17 mouse cellular contexts compared by ENCODE assay signal in genomic region chr4:140096283-140096682, GRCm38 (mm10).
A peak's percentile ranks its signal among the peaks of the same experiment; 100 is the strongest.
DNase-seq lines count a peak whose midpoint lies in the region; ATAC-seq and TF ChIP-seq lines count a peak whose summit lies in the region.
"Had no signal": no experiment of that assay in that cellular context is flagged by ENCODE, and none has a peak within 500 bp of the region (broad histone marks: within the 10 kb centered on the region; RNA-seq: fewer than 3 reads in every experiment).

No protein-coding gene starts in this region.

- 69% methylated on average over 2 of the region's 2 CpGs for WGBS in hindbrain, postnatal 0 days
- WGBS in hindbrain, embryonic 12.5 days: 60% methylated on average over 2 of the region's 2 CpGs
- 54% methylated on average over 2 of the region's 2 CpGs for WGBS in lung, embryonic 14.5 days

- DNase-seq in cerebellum, adult 9-11 months: peak; percentile 37
- no peak for DNase-seq in cerebellum, postnatal 4 days (ENCODE audit: low spot score in 2 of 2)
- DNase-seq in hindbrain, postnatal 0 days (ENCODE audit: low spot score): no peak
- no peak for DNase-seq in lung, embryonic 14.5 days
- no peak for DNase-seq in lung, postnatal 10 days
- no peak for DNase-seq in brain, embryonic 14.5 days (ENCODE audit: low read depth)
- no peak for DNase-seq in right cerebral cortex, adult 2 months (ENCODE audit: low spot score in 2 of 2)
- DNase-seq: cerebellum, adult 11-12 months; kidney, adult 2 months; thymus, adult 18-20 months had no signal

- H3K9ac ChIP-seq in hindbrain, postnatal 0 days (replicated peaks; ENCODE audit: low read length): no peak overlapping the region
- no peak overlapping the region for H3K9ac ChIP-seq in hindbrain, embryonic 12.5 days
- H3K9ac ChIP-seq in lung, embryonic 14.5 days: no peak overlapping the region
- H3K9ac ChIP-seq: embryonic facial prominence, embryonic 12.5 days; heart, embryonic 13.5 days; hindbrain, embryonic 14.5 days; limb, embryonic 12.5 days; lung, embryonic 15.5 days had no signal

- H3K4me2 ChIP-seq in hindbrain, postnatal 0 days (ENCODE audit: low read depth, low read length): no peak overlapping the region
- H3K4me2 ChIP-seq in hindbrain, embryonic 12.5 days (replicated peaks): no peak overlapping the region
- H3K4me2 ChIP-seq in lung, embryonic 14.5 days: no peak overlapping the region
- H3K4me2 ChIP-seq: embryonic facial prominence, embryonic 12.5 days; heart, embryonic 13.5 days; hindbrain, embryonic 14.5 days; limb, embryonic 12.5 days; lung, embryonic 15.5 days had no signal

- no peak overlapping the region for H3K27ac ChIP-seq in hindbrain, postnatal 0 days
- H3K27ac ChIP-seq in hindbrain, embryonic 12.5 days: no peak overlapping the region
- no peak overlapping the region for H3K27ac ChIP-seq in lung, embryonic 14.5 days (ENCODE audit: low read depth)
- H3K27ac ChIP-seq: embryonic facial prominence, embryonic 12.5 days; heart, embryonic 13.5 days; hindbrain, embryonic 14.5 days; limb, embryonic 12.5 days; lung, embryonic 15.5 days had no signal

- ATAC-seq in hindbrain, postnatal 0 days: no peak
- ATAC-seq in hindbrain, embryonic 12.5 days (ENCODE audit: low FRiP score): no peak
- no peak for ATAC-seq in lung, embryonic 14.5 days (ENCODE audit: insufficient read depth)

- H3K9me3 ChIP-seq in hindbrain, postnatal 0 days (ENCODE audit: low read length): no peaks in the 10 kb centered on the region
- H3K9me3 ChIP-seq in hindbrain, embryonic 12.5 days (replicated peaks): no peaks in the 10 kb centered on the region
- no peaks in the 10 kb centered on the region for H3K9me3 ChIP-seq in lung, embryonic 14.5 days (ENCODE audit: low read depth, low read length)
- H3K9me3 ChIP-seq: embryonic facial prominence, embryonic 12.5 days; heart, embryonic 13.5 days; limb, embryonic 12.5 days; lung, embryonic 15.5 days had no signal

- no peaks in the 10 kb centered on the region for H3K27me3 ChIP-seq in hindbrain, postnatal 0 days (ENCODE audit: insufficient read depth, low read length)
- peaks cover 6% of the 10 kb centered on the region for H3K27me3 ChIP-seq in hindbrain, embryonic 12.5 days
- H3K27me3 ChIP-seq in lung, embryonic 14.5 days (ENCODE audit: insufficient read depth, low read length): no peaks in the 10 kb centered on the region
- H3K27me3 ChIP-seq: lung, embryonic 15.5 days had no signal

- H3K4me1 ChIP-seq in hindbrain, postnatal 0 days (ENCODE audit: insufficient read depth, low read length): 0 out of 2 replicates have a peak, but pooled peaks cover 7% of the 10 kb centered on the region
- peaks cover 16% of the 10 kb centered on the region for H3K4me1 ChIP-seq in hindbrain, embryonic 12.5 days
- H3K4me1 ChIP-seq in lung, embryonic 14.5 days (ENCODE audit: insufficient read depth): no peaks in the 10 kb centered on the region
- H3K4me1 ChIP-seq: embryonic facial prominence, embryonic 12.5 days had no signal

- H3K4me3 ChIP-seq in hindbrain, postnatal 0 days (ENCODE audit: low read length): no peak overlapping the region
- no peak overlapping the region for H3K4me3 ChIP-seq in hindbrain, embryonic 12.5 days
- no peak overlapping the region for H3K4me3 ChIP-seq in lung, embryonic 14.5 days (ENCODE audit: low read depth, low read length)
- H3K4me3 ChIP-seq: embryonic facial prominence, embryonic 12.5 days; heart, embryonic 13.5 days; limb, embryonic 12.5 days; lung, embryonic 15.5 days; myocyte had no signal

- TF ChIP-seq CTCF in hindbrain, postnatal 0 days (IDR thresholded peaks at IDR 0.05; ENCODE audit: low read depth): peak; percentile 57
- peak; percentile 54 for TF ChIP-seq CTCF in lung, embryonic 14.5 days (IDR thresholded peaks at IDR 0.05; ENCODE audit: low read depth)
- peak; percentile 36; the same call in 1 of the 2 replicates for TF ChIP-seq CTCF in brain, embryonic 14.5 days (IDR thresholded peaks at IDR 0.05; ENCODE audit: borderline replicate concordance, extremely low read depth, insufficient read depth, insufficient read length)

- no peak for TF ChIP-seq POLR2A in brain, embryonic 14.5 days (IDR thresholded peaks at IDR 0.05; ENCODE audit: borderline replicate concordance, extremely low read depth, insufficient read depth, insufficient read length, poor library complexity, severe bottlenecking)

- H3K36me3 ChIP-seq in hindbrain, postnatal 0 days (ENCODE audit: insufficient read depth, low read length): no peaks in the 10 kb centered on the region
- no peaks in the 10 kb centered on the region for H3K36me3 ChIP-seq in hindbrain, embryonic 12.5 days
- no peaks in the 10 kb centered on the region for H3K36me3 ChIP-seq in lung, embryonic 14.5 days (ENCODE audit: insufficient read depth)
- H3K36me3 ChIP-seq: embryonic facial prominence, embryonic 12.5 days; heart, embryonic 13.5 days; limb, embryonic 12.5 days; lung, embryonic 15.5 days had no signal
